Mouse (Mus musculus): ENCODE data around the gene Ankrd13d. TPM values are rescaled to one million over a fixed set of nuclear protein-coding genes. Genes with fewer than 3 reads are reported as not detected.

Gene Ankrd13d
- total RNA-seq, 2 experiments from 2014 or later = 2.2 to 2.6 TPM

DNA sequence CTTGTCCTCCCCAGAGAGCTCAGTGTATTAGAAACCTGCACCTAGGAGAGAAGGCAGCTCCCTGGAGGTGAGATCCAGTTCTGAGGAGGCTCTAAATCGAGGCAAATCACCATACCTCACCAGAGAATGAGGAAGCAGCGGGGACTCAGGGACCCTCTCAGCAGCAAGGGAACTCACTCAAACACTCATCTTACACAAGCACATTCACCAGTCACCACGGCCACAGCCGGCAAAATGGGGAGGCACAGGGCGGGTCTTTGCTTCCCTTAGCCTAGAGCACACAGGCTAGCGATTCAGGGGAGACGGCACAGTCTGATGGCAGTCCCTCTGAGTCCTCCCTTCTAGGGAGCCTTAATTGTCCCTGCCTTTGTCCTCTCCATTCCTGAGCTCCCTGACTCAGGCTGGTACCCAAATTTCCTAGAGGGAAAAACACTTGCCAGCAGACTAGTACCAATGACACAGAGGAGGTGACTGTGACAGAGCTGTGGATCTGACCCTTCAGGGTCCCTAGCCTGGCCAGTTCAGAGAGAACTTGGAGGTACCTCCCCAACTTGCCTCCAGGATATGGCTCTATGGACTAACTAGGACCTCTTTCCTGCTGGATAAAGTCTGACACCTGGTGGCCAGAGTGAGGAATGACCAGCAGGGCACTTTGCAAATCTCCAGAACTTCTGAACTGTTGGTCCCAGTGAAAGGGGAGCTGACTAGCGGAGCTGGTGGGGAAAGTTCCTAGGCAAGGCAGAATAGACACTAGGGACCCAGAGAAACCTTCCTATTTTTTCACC lies 54.9 kb downstream of the Ankrd13d start:
- peak; percentile 43 to 61 for DNase-seq (ENCODE audit: low spot score in 2 of 2)

DNA sequence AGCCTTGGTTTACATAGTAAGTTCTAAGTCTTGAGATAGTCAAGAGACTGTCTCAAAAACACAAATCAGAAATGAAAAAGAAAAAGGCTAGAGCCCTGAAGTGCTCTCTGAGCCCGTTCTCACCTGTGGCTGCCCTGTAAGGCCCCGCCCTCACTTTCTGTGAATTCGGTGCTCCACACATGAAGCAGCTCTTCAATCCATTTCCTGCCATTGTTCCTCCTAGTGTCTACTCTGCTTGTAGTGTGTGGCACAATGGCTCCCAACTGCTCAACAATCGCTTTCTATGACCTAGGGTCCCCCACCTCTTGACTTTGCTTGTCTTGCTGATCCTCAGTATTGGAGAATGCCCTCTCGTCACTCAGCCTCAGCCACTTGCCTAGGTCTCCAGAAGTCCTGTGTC lies 55.5 kb downstream of the Ankrd13d start:
- no peak for DNase-seq (ENCODE audit: low spot score in 2 of 2)

DNA sequence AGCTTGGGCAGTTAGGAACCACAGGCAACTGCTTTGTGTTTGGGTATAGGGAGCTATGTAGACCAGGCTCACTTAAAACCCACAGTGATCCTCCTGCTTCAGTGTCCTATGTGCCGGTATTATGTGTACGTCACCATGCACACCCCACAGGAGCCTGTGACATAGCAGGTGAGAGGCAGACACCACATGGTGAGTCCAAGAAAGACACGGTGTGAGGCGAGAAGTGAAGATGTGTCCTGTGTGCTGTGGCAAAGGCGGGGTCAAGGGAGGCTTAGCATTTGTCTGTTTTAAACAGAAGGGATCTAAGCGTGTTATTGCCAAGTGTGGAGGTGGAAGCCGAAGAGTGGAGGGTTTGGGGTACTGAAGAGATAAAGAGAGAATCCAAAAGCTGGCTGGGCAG lies 56.2 kb downstream of the Ankrd13d start:
- DNase-seq (ENCODE audit: low spot score in 2 of 2) = no peak

DNA sequence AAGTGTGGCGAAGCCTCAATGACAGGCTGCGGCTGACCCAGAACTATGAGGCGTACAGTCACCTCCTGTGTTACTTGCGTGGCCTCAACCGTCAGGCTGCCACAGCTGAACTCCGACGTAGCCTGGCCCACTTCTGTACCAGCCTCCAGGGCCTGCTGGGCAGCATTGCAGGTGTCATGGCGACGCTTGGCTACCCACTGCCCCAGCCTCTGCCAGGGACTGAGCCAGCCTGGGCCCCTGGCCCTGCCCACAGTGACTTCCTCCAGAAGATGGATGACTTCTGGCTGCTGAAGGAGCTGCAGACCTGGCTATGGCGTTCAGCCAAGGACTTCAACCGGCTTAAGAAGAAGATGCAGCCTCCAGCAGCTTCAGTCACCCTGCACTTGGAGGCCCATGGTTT lies 60.8 kb downstream of the Ankrd13d start:
- DNase-seq (ENCODE audit: low spot score in 2 of 2) = no peak

DNA sequence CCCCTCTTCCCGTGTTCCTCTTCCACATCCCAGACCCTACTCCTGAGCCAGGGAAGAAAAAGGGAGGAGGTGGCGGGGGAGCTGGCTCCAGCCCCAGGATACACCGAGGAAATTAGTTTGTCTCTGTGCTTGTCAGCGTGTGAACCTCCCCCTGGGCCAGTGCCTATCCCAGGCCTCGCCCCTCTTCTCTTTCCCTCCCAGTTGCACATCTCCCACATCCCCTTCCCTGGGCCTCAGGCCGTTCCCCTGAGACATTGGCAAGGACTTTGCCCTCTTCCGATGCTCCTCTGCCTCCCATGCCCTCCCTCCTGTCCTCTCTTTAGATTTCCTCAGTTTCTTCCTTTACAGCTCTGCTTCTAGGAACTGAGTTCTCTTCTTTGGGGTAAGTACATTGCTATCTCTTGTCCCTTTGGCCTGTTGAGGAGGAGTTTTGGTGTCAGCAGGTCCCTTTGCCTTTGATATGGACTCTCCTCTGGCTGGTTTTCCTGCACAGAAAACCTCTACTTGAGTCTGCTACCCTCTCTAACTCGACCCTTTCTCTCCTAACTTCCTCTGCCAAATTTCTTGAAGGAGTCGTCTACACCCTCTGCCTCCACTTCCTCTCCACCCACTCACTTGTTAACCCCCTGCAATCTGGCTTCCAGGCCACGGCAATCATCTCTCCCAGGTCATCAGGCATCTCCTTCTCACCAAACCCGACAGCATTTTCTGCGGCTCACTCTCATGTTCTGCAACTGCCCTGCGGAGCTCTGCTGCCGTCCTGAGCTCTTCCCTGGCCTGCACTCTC lies 61.8 kb downstream of the Ankrd13d start:
- no peak for DNase-seq (ENCODE audit: low spot score in 2 of 2)

DNA sequence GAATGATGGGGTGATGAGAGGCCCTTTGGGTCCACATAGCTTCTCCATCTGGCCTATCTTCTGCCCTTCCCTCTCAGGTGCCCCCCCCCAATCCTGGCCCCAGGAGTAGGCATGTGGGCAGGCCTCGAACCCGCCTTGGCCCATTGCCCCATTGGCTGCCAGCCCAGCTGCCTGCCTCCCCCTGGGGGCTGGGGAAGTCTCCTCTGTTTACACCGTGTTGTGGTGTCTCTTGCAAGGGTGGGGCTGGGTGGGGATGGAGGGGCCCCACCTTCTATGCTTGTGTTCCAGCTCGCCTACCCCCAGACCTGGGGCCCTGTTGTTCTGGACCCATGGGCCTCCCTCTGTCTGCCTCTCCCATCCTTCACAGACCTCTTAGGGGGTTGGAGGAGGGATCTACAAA lies 62.5 kb downstream of the Ankrd13d start:
- no peak for DNase-seq (ENCODE audit: low spot score in 2 of 2)

Small RNA genes lying within 50 kb of the gene (microRNA-seq; reads per million reads assigned to microRNA genes)
- not detected for gene Mir6985

Other genes starting within 250 kb of the Ankrd13d start
- gene Gstp1, start 245.2 kb downstream of the Ankrd13d start, total RNA-seq (2021) = 100 to 1,000 TPM; 205 to 221 TPM
- 10 to 100 TPM; 40.2 to 49.5 TPM for gene Gstp2, start 237.1 kb downstream of the Ankrd13d start, total RNA-seq (2021)
- 1 to 10 TPM in 1 of 2 experiments, not detected in 1; 1.1 TPM for gene Gstp3, start 223.6 kb downstream of the Ankrd13d start, total RNA-seq (2021)
- gene Cabp2, start 201.6 kb downstream of the Ankrd13d start, total RNA-seq (2021) = not detected
- 10 to 100 TPM; 22.9 to 23.9 TPM for gene Cdk2ap2, start 186.0 kb downstream of the Ankrd13d start, total RNA-seq (2021)
- 1 to 10 TPM; 6.1 to 7.3 TPM for gene Pitpnm1, start 183.1 kb downstream of the Ankrd13d start, total RNA-seq (2021)
- gene Aip, start 157.3 kb downstream of the Ankrd13d start, total RNA-seq (2021) = 10 to 100 TPM; 49.9 to 61.1 TPM
- gene Gpr152, start 143.3 kb downstream of the Ankrd13d start, total RNA-seq (2021) = not detected
- gene Cabp4, start 139.1 kb downstream of the Ankrd13d start, total RNA-seq (2021) = not detected
- gene Coro1b, start 134.5 kb downstream of the Ankrd13d start, total RNA-seq (2021) = 10 to 100 TPM; 73.6 to 74.5 TPM
- gene Ptprcap, start 129.5 kb downstream of the Ankrd13d start, total RNA-seq (2021) = 1 to 10 TPM; 1.9 to 2.2 TPM
- gene Rps6kb2, start 119.8 kb downstream of the Ankrd13d start, total RNA-seq (2021) = 10 to 100 TPM; 34.7 to 38.0 TPM
- gene Carns1, start 107.7 kb downstream of the Ankrd13d start, total RNA-seq (2021) = 10 to 100 TPM; 65.5 to 69.4 TPM
- 1 to 10 TPM; 5.1 to 5.2 TPM for gene Tbc1d10c, start 91.9 kb downstream of the Ankrd13d start, total RNA-seq (2021)
- 100 to 1,000 TPM; 432 to 472 TPM for gene Ppp1ca, start 91.1 kb downstream of the Ankrd13d start, total RNA-seq (2021)
- gene Rad9a, start 81.5 kb downstream of the Ankrd13d start, total RNA-seq (2021) = 1 to 10 TPM; 7.3 to 8.3 TPM
- gene Clcf1, start 68.9 kb downstream of the Ankrd13d start, total RNA-seq (2021) = 1 to 10 TPM; 1.6 to 2.7 TPM
- gene AC109138.7, start 68.8 kb downstream of the Ankrd13d start, total RNA-seq (2021) = not detected
- 10 to 100 TPM; 31.4 to 34.3 TPM for gene Pold4, start 51.2 kb downstream of the Ankrd13d start, total RNA-seq (2021)
- 1 to 10 TPM; 4.4 to 5.2 TPM for gene Ssh3, start 14.0 kb downstream of the Ankrd13d start, total RNA-seq (2021)
- 10 to 100 TPM; 42.9 to 43.8 TPM for gene Grk2, start 23.1 kb upstream of the Ankrd13d start, total RNA-seq (2021)
- 10 to 100 TPM; 50.9 to 66.8 TPM for gene Kdm2a, start 115.1 kb upstream of the Ankrd13d start, total RNA-seq (2021)
- 1 to 10 TPM; 4.4 to 5.2 TPM for gene Rhod, start 156.3 kb upstream of the Ankrd13d start, total RNA-seq (2021)
- gene Syt12, start 194.3 kb upstream of the Ankrd13d start, total RNA-seq (2021) = 1 to 10 TPM in 1 of 2 experiments, under 1 TPM in 1; 0.86 to 1.0 TPM
- under 1 TPM in 1 of 2 experiments, not detected in 1; 0.23 TPM for gene 2010003K11Rik, start 215.4 kb upstream of the Ankrd13d start, total RNA-seq (2021)
- 10 to 100 TPM; 22.7 to 34.8 TPM for gene Pcx, start 227.3 kb upstream of the Ankrd13d start, total RNA-seq (2021)